Comparison of ENCODE assay signal across 1 mouse cellular context in the genomic region with DNA sequence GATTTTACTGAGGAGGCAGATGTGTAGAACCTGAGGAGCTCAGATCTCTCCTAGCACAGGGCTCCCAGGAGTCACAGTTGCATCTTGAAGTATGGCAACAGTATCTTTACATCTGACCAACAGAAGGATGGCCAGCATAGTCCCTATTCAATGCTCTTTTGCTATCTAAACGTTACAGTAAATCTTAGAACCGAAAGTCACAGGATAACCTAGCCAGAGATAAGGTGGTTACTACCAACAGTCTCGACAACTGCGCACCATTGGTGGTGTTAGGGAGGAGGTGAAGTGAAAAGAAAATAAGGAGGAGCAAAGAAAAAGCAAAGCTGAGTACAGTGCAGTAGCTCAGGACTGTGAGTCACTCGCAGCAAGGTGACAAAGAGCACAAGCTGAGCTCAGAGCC.
TF ChIP-seq lines count a peak whose summit lies in the region.

No protein-coding gene starts in this region.

TF ChIP-seq in MEL, 35 proteins besides CTCF, POLR2A, EP300 and RAD21:
- TF ChIP-seq POLR2AphosphoS2 (IDR thresholded peaks at IDR 0.05; ENCODE audit: low read length) (no peak), ZC3H11A (IDR thresholded peaks at IDR 0.05; ENCODE audit: low read depth, low read length) (no peak), MYB (IDR thresholded peaks at IDR 0.05; ENCODE audit: low read depth, low read length) (peak; percentile 35; the same call in 1 of the 2 replicates), MAZ (IDR thresholded peaks at IDR 0.05; ENCODE audit: low read depth, low read length) (no peak), TBP (IDR thresholded peaks at IDR 0.05; ENCODE audit: low read depth, low read length) (no peak), TCF12 (IDR thresholded peaks at IDR 0.05; ENCODE audit: low read depth, low read length) (no peak), KAT2A (conservative IDR thresholded peaks at IDR 0.05; ENCODE audit: low read depth, low read length) (no peak), E2F4 (IDR thresholded peaks at IDR 0.05; ENCODE audit: borderline replicate concordance, low read depth, low read length) (no peak), SIN3A (IDR thresholded peaks at IDR 0.05; ENCODE audit: low read length) (peak; percentile 36; the same call in 1 of the 2 replicates), GABPA (IDR thresholded peaks at IDR 0.05; ENCODE audit: low read depth, low read length) (no peak), USF2 (IDR thresholded peaks at IDR 0.05; ENCODE audit: borderline replicate concordance in 1 of 2, insufficient read depth in 1 of 2, low read depth in 1 of 2, low read length in 2 of 2) (no peak), JUND (IDR thresholded peaks at IDR 0.05; ENCODE audit: low read depth, low read length) (no peak), MXI1 (IDR thresholded peaks at IDR 0.05; ENCODE audit: low read depth, low read length) (no peak), MAX (IDR thresholded peaks at IDR 0.05; ENCODE audit: low read length) (no peak), HCFC1 (IDR thresholded peaks at IDR 0.05; ENCODE audit: low read depth, low read length) (no peak), CHD1 (IDR thresholded peaks at IDR 0.05; ENCODE audit: low read depth, low read length) (no peak), TAL1 (IDR thresholded peaks at IDR 0.05; ENCODE audit: low read length) (no peak), ETS1 (IDR thresholded peaks at IDR 0.05; ENCODE audit: low read depth, low read length) (0 out of 2 replicates have a peak, but pooled peaks have one; percentile 7), USF1 (IDR thresholded peaks at IDR 0.05; ENCODE audit: low read depth, low read length) (no peak), MAFK (IDR thresholded peaks at IDR 0.05; ENCODE audit: borderline replicate concordance, low read depth, low read length) (no peak), RCOR1 (IDR thresholded peaks at IDR 0.05; ENCODE audit: low read depth, low read length) (peak; percentile 47), NELFE (IDR thresholded peaks at IDR 0.05; ENCODE audit: low read depth, low read length) (no peak), UBTF (IDR thresholded peaks at IDR 0.05; ENCODE audit: borderline replicate concordance, insufficient read depth, low read depth, low read length) (no peak)
TF ChIP-seq in MEL: peak in this region for 4.
